Mouse (Mus musculus) kidney, adult 2 months (tissue): ENCODE measurements around the gene Cxcl10.

Experiments
- CTCF ChIP-seq: fragments of 200-500 bp; conservative IDR thresholded peaks from 2 replicates; pipeline ENCODE4 v1.5.1; 2011; ENCODE audit warnings: low read depth, mild to moderate bottlenecking, control low read depth, low read length, moderate library complexity, mixed read lengths; ENCODE audit not compliant: insufficient read depth, insufficient read length
- POLR2A ChIP-seq: fragments of 200-500 bp; IDR thresholded peaks from one replicate; pipeline ENCODE4 v1.6.1; 2011; ENCODE audit warnings: low read depth, low read length, control low read depth

DNA sequence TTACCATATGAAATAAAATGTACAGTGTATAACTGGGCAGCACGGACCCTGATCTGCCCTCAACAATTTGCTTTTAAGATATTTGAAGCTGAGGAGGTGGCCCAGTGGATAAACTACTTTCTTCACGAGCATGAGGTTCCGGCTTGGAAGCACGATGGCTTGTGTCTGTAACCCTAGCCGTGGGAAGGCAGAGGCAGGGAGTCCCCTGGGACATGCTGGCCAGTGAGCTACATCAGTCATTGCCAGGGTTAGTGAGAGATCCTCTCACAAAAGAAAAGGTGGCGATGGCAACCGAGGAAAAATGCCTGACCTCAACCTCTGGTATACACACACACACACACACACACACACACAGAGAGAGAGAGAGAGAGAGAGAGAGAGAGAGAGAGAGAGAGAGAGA lies 35.1 kb upstream of the Cxcl10 start:
- no peak for TF ChIP-seq POLR2A
- no peak for TF ChIP-seq CTCF
